Mouse (Mus musculus) limb, embryonic 10.5 days (tissue): ENCODE measurements around the gene Ift43. TPM values are rescaled to one million over a fixed set of nuclear protein-coding genes. Genes with fewer than 3 reads are reported as not detected.

Experiments
- DNase-seq: peaks from one replicate; pipeline ENCODE4 v3.0.0-alpha.2; 2017; ENCODE audit warnings: low spot score
- H3K27ac ChIP-seq: fragments of 300-500 bp; sonication (generic); 2 replicates; pipeline ENCODE4 v1.5.1; 2016; ENCODE audit warnings: mild to moderate bottlenecking
- H3K27me3 ChIP-seq: fragments of 300-500 bp; sonication (generic); 2 replicates; pipeline ENCODE4 v1.6.1; 2016; ENCODE audit warnings: low read depth, mild to moderate bottlenecking; ENCODE audit not compliant: poor library complexity, severe bottlenecking
- H3K36me3 ChIP-seq: fragments of 300-500 bp; sonication (generic); 2 replicates; pipeline ENCODE4 v1.6.1; 2016; ENCODE audit warnings: mild to moderate bottlenecking, moderate library complexity
- H3K4me1 ChIP-seq: fragments of 300-500 bp; sonication (generic); 2 replicates; pipeline ENCODE4 v1.6.1; 2016
- H3K4me3 ChIP-seq: fragments of 300-500 bp; sonication (generic); 2 replicates; pipeline ENCODE4 v1.5.1; 2016; ENCODE audit warnings: mild to moderate bottlenecking, moderate library complexity
- H3K9me3 ChIP-seq: fragments of 300-500 bp; sonication (generic); replicated peaks from 2 replicates; pipeline ENCODE4 v1.6.1; 2016; ENCODE audit warnings: mild to moderate bottlenecking
- WGBS: fragments of 180-500 bp; shearing (Covaris S2); methylation state at CpG from one replicate; pipeline ENCODE4 v1.1.7; 2016; 5-methylcytosine and 5-hydroxymethylcytosine counted together
- polyA plus RNA-seq: library from polyadenylated mRNA; unstranded; fragments of >200 nt; fragmentation: Nextera tagmentation; extraction: Ambion mirVana; gene quantifications from 2 replicates; pipeline ENCODE4 v1.2.1, GENCODE M21; 2016

Ift43 gene
- polyA plus RNA-seq, 1 experiment from 2014 or later: 71.6 TPM

DNA sequence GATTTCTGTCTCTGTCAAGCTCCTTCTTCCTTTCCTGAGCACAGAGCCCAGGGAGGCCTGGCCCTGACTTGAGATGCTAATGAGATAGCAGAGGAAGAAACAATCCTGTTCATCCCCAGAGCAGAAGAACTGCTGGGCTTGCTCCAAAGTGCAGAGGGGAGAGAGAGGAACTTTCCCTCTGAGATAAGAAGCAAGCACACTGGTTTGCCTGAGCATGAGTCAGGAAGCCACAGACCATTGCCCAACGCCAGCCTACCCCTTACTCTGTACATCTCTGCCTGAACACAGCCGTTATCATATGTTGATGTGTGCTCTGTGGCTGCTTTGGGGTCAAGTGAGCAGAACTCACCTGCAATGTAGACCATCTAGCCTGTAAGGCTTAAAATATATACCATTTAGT, 83.9 kb downstream of the Ift43 start:
- peak overlapping the region; percentile 11; the same call in 1 of the 2 replicates for H3K27ac ChIP-seq
- H3K36me3 ChIP-seq: peaks cover 5% of the 10 kb centered on the region
- 65% methylated on average over 2 of the region's 2 CpGs for WGBS
- H3K27me3 ChIP-seq: peaks cover 9% of the 10 kb centered on the region; the same call in 1 of the 2 replicates
- no peak for DNase-seq
- no peaks in the 10 kb centered on the region for H3K9me3 ChIP-seq
- H3K4me1 ChIP-seq: peaks cover 71% of the 10 kb centered on the region
- H3K4me3 ChIP-seq: no peak overlapping the region

DNA sequence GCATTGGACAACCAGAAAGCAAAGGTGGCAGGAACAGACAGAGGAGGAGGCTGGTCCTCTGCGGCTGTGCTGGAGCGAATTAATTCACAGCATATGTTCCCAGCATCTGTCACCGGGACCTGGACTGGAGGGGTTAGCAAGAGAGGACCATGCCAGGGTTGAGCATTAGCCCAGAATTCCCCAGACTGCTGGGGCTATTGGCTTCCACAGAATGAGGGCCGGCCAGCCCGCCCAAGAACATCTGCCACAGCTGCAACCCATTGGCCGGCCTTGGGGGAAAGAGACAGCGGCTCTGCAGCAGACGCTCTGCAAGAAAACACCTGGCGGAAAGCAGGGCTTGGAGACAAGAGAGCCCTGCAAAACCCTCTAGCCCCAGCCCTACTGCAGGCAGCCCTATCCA, 84.7 kb downstream of the Ift43 start:
- 18% methylated on average over 9 of the region's 9 CpGs for WGBS

DNA sequence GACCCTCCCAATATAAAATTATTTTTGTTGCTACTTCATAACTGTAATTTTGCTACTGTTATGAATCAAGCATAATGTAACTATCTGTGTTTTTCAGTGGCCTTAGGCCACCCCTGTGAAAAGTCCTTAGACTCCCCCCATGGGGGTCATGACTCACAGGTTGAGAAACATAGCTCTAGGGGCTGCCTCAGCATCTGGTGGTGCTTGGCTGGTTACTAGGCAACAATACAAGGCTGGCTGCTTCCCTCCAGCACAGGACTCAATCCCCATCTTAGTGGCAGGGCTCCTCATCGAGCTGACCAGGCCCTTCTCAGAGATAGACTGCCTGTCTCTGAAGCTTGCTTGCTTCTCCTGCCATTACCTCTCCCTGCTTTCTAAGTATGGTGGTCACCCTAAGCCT, 86.4 kb downstream of the Ift43 start:
- no peaks in the 10 kb centered on the region for H3K9me3 ChIP-seq
- H3K4me3 ChIP-seq: no peak overlapping the region
- peak overlapping the region; percentile 68 for H3K27ac ChIP-seq
- H3K27me3 ChIP-seq: peaks cover 11% of the 10 kb centered on the region; the same call in 1 of the 2 replicates
- 29% methylated on average over 1 of the region's 1 CpGs for WGBS
- H3K4me1 ChIP-seq: peaks cover 83% of the 10 kb centered on the region
- H3K36me3 ChIP-seq: no peaks in the 10 kb centered on the region
- DNase-seq: no peak

More for the DNA sequence above, 84.7 kb downstream of the Ift43 start:
- DNase-seq: peak; percentile 77
- Histone ChIP-seq H3K36me3 (no peaks in the 10 kb centered on the region), H3K27me3 (peaks cover 11% of the 10 kb centered on the region; the same call in 1 of the 2 replicates), H3K27ac (peak overlapping the region; percentile 51), H3K4me1 (peaks cover 80% of the 10 kb centered on the region), H3K4me3 (no peak overlapping the region), H3K9me3 (no peaks in the 10 kb centered on the region)

DNA sequence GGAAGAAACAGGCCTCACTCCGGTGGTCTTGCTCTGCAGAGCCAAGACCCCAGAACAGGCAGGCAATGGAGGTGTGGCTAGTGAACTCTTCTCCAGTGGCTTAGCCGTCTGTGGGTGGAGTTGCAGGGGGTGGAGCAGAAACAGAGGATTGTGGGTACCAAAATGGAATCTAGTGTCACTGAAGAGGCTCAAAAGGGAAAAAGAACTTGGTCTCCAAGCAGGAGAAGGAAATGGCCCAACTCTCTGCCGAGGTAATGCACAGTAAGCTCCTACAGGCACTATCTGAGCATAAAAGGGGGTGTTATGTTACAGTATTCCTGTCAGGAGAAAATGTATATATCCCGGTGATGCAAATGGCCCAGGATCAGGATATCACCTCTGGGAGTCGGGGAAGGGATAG, 86.9 kb downstream of the Ift43 start:
- Histone ChIP-seq H3K4me1 (peaks cover 83% of the 10 kb centered on the region), H3K27ac (peak overlapping the region; percentile 68), H3K9me3 (no peaks in the 10 kb centered on the region), H3K27me3 (peaks cover 11% of the 10 kb centered on the region; the same call in 1 of the 2 replicates), H3K36me3 (no peaks in the 10 kb centered on the region), H3K4me3 (no peak overlapping the region)
- no peak for DNase-seq
- WGBS: 75% methylated on average over 5 of the region's 5 CpGs

DNA sequence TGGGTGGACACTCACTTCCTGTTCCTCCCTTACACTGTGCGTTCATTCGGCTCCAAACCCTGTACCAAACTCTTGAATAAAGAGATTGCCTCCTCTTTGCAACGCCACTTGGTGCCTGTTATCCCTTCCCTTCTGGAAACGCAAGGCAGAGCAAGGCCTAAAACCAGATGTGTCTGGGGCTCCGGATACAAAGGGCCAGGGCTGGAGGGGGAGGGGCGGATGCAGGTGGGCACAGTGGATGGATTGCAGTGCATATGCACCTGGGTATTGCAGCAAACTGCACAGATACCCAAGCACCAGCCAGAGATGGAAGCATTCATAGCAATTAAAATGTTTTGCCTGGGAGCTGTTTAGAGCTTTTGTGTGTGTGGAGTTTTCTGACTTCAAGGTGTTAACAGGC, 91.0 kb downstream of the Ift43 start:
- Histone ChIP-seq H3K36me3 (no peaks in the 10 kb centered on the region), H3K27me3 (peaks cover 8% of the 10 kb centered on the region; the same call in 1 of the 2 replicates), H3K4me3 (peak overlapping the region; percentile 13; the same call in 1 of the 2 replicates), H3K9me3 (no peaks in the 10 kb centered on the region), H3K4me1 (peaks cover 80% of the 10 kb centered on the region), H3K27ac (peak overlapping the region; percentile 85)
- WGBS: 28% methylated on average over 6 of the region's 6 CpGs
- peak; percentile 79 for DNase-seq

DNA sequence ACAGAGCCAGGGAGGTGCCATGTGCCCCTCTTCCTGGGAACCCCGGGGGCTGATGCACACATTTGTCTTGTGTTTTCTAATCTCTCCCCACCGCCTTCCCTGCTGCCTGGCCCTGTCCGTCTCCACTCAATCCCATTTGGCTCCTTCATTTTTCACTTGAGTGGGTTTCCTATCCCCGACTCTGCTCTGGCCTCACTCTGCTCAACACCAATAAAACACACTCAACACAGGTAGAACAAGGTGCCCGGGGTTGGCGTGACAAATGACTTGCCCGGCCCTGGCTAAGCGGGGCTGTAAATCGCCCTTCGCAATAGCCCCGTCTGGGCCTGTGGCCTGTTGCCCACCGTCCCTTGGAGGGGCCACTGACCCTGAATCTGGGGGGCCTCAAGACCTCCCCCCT, 92.0 kb downstream of the Ift43 start:
- no peak for DNase-seq
- Histone ChIP-seq H3K36me3 (no peaks in the 10 kb centered on the region), H3K4me3 (no peak overlapping the region), H3K4me1 (peaks cover 70% of the 10 kb centered on the region), H3K27me3 (peaks cover 8% of the 10 kb centered on the region; the same call in 1 of the 2 replicates), H3K9me3 (no peaks in the 10 kb centered on the region), H3K27ac (peak overlapping the region; percentile 85)
- 54% methylated on average over 12 of the region's 12 CpGs for WGBS

DNA sequence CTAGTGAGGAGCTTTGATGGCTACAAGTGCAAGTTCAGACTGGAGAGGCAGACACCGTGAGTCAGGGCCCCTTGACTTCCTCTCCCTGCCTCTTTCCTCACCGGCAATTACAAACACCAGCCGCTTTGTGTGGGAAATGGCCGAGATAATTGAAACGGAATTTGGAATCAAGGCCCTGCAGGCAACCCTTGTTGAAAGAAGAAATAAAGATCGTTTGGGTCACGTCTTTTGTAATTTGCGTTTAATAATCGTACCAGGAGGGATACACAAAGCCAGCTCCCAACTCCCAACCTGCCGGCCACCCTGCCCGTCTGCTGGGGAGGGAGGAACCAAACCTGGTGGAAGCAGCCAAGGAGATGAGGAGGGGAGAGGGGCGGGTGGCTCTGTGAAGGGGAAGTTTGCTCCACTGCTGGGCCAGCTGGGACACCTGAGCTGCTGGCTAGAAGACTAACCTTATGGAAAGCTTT, 93.2 kb downstream of the Ift43 start:
- Histone ChIP-seq H3K9me3 (no peaks in the 10 kb centered on the region), H3K27ac (peak overlapping the region; percentile 85), H3K4me1 (peaks cover 67% of the 10 kb centered on the region), H3K4me3 (peak overlapping the region; percentile 23), H3K27me3 (peaks cover 8% of the 10 kb centered on the region; the same call in 1 of the 2 replicates), H3K36me3 (no peaks in the 10 kb centered on the region)
- 11% methylated on average over 12 of the region's 12 CpGs for WGBS
- DNase-seq: peak; percentile 61

DNA sequence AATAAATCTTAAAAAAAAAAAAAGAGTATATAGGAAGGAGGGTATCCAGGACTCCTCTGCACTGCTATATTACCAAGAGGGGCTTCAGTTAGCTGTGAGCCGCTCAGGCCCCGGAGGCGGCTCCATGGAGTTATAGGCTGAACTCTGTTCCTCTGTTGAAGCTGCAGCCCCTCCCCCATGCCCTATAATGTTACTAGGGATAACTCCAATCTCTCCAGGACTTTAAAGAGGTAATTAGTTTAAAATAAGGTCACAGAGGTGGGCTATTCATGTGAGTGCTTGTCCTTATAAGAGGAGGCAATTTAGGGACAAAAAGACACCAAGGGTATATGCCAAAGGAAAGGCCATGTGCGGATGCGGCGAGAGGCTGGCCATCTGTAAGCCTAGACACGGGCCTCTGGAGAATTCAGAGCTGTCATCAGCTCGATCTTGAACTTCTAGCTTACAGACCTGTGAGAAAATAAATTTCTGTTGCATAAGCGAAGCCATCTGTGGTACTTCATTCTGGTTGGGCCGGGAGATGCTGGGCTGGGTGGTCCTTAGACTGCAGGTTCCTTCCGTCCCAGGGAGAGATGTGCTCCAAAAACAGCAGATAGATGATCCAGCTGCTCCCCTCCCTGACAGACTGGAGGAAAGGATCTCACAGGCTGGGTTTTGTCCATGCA, 94.5 kb downstream of the Ift43 start:
- Histone ChIP-seq H3K9me3 (no peaks in the 10 kb centered on the region), H3K27me3 (no peaks in the 10 kb centered on the region), H3K36me3 (no peaks in the 10 kb centered on the region), H3K4me1 (peaks cover 69% of the 10 kb centered on the region), H3K4me3 (no peak overlapping the region), H3K27ac (peak overlapping the region; percentile 50)
- DNase-seq: no peak
- 49% methylated on average over 11 of the region's 11 CpGs for WGBS

DNA sequence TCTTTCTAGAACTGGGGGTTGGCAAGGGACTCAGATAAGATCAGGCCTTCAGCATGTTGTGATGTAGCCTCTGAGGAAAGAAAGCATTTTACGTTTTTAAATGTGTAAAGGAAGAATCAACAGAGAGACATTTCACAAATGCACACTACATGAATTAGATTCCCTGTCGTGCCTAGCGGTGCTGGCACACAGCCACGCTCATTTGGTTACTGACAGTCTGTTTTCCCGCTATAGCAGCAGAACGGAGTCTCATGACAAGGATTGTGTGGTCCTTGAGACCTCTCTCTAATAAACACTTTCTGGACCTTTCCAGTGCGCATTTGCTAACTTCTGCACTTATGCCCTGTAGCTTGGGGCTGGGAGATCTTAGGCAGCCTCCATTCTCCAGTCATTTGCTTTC, 96.9 kb downstream of the Ift43 start:
- H3K36me3 ChIP-seq: no peaks in the 10 kb centered on the region
- H3K9me3 ChIP-seq: no peaks in the 10 kb centered on the region
- whole genome bisulfite sequencing: 88% methylated on average over 7 of the region's 7 CpGs
- no peak overlapping the region for H3K4me3 ChIP-seq
- H3K4me1 ChIP-seq: peaks cover 52% of the 10 kb centered on the region
- H3K27me3 ChIP-seq: 0 out of 2 replicates have a peak, but pooled peaks cover 1% of the 10 kb centered on the region
- H3K27ac ChIP-seq: no peak overlapping the region
- no peak for DNase-seq

DNA sequence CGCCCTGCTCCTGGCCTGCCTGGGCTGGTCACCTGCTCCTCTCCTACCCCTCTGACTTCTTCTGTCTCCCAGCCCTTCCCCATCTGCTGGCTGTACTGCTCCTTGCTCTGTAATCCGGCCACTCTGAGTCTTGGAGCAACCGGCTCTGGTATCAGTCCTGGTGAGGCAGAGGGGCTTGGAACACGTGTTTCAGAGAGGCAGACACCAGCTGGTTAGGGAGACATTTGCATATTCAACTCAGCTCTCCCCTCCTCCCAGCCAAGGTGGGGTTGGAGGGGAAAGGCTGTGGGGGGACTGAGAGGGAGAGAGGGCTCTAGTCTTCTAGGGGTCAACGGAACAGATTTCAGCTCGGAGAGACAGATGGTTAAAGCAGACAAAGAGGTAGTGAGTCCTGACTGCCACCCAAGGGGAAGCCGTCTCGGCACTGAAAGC, 99.0 kb downstream of the Ift43 start:
- 12% methylated on average over 8 of the region's 8 CpGs for WGBS
- Histone ChIP-seq H3K27ac (peak overlapping the region; percentile 56), H3K4me3 (no peak overlapping the region)

DNA sequence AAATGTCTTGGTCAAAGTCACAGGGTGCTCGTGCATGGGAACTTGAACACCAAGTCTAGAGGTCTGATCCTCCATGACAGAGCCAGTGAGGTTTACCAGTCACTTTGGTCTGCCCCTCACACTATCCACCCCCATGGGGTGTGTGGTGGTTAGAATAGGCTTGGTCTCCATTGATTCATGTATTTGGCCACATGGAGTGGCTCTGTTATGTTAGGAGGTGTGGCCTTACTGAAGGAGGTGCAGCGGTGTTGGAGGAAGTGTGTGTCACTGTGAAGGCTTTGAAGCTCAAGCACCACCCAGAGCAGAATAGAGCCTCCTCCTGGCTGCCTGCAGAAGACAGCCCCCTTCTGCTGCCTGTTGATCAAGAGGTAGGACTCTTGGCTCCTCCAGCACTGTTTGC, 99.5 kb downstream of the Ift43 start:
- peaks cover 13% of the 10 kb centered on the region; the same call in 1 of the 2 replicates for H3K27me3 ChIP-seq
- H3K27ac ChIP-seq: peak overlapping the region; percentile 56; the same call in 1 of the 2 replicates
- no peak for DNase-seq
- no peaks in the 10 kb centered on the region for H3K36me3 ChIP-seq
- H3K4me1 ChIP-seq: peaks cover 27% of the 10 kb centered on the region
- H3K9me3 ChIP-seq: no peaks in the 10 kb centered on the region
- no peak overlapping the region for H3K4me3 ChIP-seq
- WGBS: 39% methylated on average over 2 of the region's 2 CpGs

More for the DNA sequence above, 99.0 kb downstream of the Ift43 start:
- Histone ChIP-seq H3K36me3 (no peaks in the 10 kb centered on the region), H3K9me3 (no peaks in the 10 kb centered on the region), H3K27me3 (peaks cover 7% of the 10 kb centered on the region; the same call in 1 of the 2 replicates), H3K4me1 (peaks cover 32% of the 10 kb centered on the region)
- no peak for DNase-seq

DNA sequence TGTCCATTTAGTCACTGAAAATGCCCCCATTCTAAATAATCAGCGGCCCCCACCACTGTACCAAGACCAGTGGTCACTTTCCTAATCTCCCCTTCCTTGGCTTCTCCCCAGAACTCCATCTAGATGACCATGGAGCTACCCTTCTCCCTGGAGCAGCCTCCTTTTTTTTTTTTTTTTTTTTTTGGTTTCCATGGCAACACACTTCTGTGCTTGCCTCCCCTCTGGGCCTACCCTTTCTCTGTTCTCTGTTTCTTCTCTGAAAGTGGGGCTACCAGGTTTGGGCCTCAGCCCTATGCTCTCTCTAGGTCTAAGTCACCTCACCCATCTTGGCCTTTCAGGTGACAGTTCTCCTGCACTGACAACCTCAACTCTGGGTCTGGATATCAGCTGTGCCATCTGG, 100.1 kb downstream of the Ift43 start:
- H3K27me3 ChIP-seq: peaks cover 16% of the 10 kb centered on the region; the same call in 1 of the 2 replicates
- 61% methylated on average over 1 of the region's 1 CpGs for WGBS
- H3K4me3 ChIP-seq: no peak overlapping the region
- H3K27ac ChIP-seq: peak overlapping the region; percentile 56; the same call in 1 of the 2 replicates
- no peaks in the 10 kb centered on the region for H3K36me3 ChIP-seq
- no peak for DNase-seq
- no peaks in the 10 kb centered on the region for H3K9me3 ChIP-seq
- peaks cover 22% of the 10 kb centered on the region for H3K4me1 ChIP-seq

DNA sequence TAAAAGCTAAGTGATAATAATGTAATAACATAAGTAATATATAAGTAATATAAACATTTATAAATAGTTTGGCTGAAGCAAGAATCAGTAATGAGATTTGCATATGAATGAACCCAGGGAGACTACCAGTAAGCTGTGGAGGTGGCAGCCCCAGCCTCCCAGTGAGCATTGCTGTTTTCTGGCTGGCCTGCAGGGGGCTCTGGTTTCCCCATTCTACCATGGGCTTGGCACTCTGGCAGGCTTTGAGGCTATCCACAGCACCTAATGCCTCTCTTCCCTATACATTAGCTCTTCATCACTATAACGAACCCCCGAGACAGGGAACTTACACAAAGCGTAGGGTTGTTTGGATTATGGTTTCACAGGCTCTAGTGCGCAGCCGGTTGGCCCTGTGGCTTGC, 105.8 kb downstream of the Ift43 start:
- DNase-seq: no peak
- H3K9me3 ChIP-seq: no peaks in the 10 kb centered on the region
- H3K27ac ChIP-seq: no peak overlapping the region
- H3K36me3 ChIP-seq: no peaks in the 10 kb centered on the region
- 75% methylated on average over 5 of the region's 5 CpGs for WGBS
- H3K27me3 ChIP-seq: peaks cover 31% of the 10 kb centered on the region; the same call in 1 of the 2 replicates
- no peak overlapping the region for H3K4me3 ChIP-seq
- H3K4me1 ChIP-seq: peaks cover 24% of the 10 kb centered on the region
